Mouse (Mus musculus): ENCODE measurements around the gene Spint2.
"Not testable (repeated sequence)": the region's sequence is repeated elsewhere in the genome, so short reads cannot be mapped to it uniquely, and the experiment has no call there.

The Spint2 gene

DNA sequence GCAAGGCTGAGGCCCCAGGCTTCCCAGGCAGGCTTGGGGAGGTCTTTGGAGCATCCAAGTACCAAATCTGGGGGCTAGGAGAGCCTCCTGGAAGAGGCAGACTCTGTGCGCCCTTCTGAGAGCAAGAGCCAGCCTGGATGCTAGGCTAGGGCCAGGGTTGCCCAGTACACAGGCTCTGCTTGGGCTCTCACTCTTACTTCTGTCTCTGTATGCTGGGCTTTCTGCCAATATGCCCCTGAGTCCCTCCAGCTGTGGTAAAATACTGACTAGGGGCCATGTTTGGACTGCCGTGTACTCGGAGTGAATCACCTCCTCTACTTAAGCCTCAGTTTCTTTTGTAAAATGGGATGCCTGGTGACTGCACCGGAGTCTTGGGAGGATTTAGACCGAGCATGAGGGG, 35.7 kb downstream of the Spint2 start:
- DNase-seq (ENCODE audit: extremely low read depth, insufficient read length, low spot score), result no peak

GRCm38 (mm10) chr7:29244732-29245416, 36.8 kb downstream of the Spint2 start:
- peak; percentile 28 for DNase-seq (ENCODE audit: extremely low read depth, insufficient read length, low spot score)

DNA sequence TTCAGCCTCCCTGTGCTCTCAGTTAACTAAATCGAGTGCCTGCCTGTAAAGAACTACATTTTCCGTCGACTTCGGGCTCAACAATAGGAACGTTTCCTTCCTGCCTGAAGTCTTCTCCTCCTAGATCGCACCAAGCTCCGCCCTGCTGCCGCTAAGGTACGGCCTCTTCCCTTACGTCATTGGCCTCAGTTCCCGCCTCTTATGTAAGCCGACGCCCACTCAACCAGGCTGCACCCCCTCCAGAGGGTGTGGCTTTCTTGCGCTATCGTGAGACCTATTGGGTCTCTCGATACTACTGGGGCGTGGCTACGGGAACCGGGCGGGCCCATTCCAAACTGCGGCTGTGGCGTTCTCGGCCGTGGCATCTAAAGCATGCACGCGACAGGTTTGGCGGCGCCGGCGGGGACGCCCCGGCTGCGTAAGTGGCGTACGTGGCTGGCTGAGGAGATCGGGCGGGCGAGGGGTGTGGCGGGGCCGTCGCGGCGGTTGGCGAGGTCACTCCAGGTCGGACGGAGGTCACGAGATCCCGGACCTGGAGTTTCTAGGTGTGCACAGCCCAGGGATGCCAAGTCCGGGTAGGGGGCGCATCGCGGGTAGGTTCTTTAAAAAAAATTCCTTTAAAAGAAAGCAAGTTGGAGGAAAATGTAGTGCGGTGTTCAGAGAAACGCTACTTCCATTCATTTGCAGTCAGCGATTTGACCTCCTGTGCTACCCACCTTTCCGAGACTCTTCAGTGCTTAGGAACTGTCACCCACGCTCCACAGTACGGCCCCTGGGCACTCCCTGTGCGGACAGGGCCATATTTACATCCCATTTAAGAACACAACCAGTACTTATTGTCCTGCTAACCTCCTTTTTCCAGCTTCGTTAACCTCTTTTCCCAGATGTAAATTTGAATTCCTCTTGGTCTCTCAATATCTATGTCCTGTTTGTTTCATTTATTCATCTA, 43.4 kb downstream of the Spint2 start, which contains the start of gene Yif1b:
Yif1b (plus strand) TSS at position 311 of the 949 bp plus-strand sequence.
- peak; percentile 99 for DNase-seq (ENCODE audit: extremely low read depth, insufficient read length, low spot score)

GRCm38 (mm10) chr7:29237596-29237995, 44.1 kb downstream of the Spint2 start:
- not testable (repeated sequence) for DNase-seq (ENCODE audit: extremely low read depth, insufficient read length, low spot score)

GRCm38 (mm10) chr7:29236593-29236992, 45.1 kb downstream of the Spint2 start:
- DNase-seq (ENCODE audit: extremely low read depth, insufficient read length, low spot score), result no peak

DNA sequence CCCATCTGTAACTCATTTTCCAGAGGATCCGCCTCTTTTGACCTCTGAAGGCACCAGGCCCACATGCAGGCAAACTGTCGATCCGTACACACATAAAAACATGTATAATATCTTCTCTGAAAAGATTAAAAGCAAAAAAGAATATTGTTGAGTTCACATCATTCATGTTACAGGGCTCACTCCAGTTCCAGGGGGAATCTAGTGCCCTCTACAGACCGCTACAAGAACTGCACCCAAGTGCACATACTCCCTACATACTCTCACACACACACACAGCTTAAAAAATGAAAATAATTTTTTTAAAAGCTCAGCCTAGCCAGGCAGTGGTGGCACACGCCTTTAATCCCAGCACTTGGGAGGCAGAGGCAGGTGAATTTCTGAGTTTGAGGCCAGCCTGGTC, 47.1 kb downstream of the Spint2 start:
- no peak for DNase-seq (ENCODE audit: extremely low read depth, insufficient read length, low spot score)

GRCm38 (mm10) chr7:29233745-29234144, 48.0 kb downstream of the Spint2 start:
- peak; percentile 40 for DNase-seq (ENCODE audit: extremely low read depth, insufficient read length, low spot score)

DNA sequence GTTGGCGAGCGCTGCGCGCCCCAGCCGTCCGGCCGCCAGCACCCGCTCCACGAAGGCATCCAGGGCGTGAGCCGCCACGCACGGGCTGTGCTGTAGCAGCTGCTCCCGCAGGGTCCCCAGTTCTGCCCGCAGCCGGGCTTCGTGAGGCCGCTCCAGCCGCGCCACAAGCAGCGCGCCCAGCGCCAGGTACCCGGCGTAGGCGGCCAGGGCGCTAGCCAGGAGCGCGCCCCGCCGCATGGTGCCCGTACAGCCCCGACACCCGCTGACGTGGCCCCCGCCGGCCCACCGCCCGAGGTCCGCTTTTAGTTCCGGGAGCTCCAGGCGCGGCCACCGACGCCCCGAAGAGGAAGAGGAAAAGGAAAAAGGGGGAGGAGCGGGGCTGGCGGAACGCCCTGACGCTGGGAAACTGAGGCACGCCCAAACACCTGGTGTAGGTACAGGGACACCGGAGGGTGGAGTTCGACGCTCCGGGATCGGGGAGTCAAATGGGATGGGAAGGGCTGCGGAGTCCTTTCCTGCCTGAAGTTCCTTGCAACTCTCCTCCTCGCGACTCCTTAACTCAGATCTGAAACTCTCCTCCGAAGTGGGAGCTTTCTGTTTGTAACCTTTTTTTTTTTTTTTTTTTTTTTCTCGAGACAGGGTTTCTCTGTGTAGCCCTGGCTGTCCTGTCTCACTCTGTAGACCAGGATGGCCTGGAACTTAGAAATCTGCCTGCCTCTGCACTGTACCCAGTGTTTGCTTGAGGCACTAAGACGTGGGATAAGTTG, 49.3 kb downstream of the Spint2 start, which contains the start of gene Kcnk6:
Kcnk6 (minus strand) TSS at position 269 of the 767 bp plus-strand sequence.
- DNase-seq (ENCODE audit: extremely low read depth, insufficient read length, low spot score), result no peak

DNA sequence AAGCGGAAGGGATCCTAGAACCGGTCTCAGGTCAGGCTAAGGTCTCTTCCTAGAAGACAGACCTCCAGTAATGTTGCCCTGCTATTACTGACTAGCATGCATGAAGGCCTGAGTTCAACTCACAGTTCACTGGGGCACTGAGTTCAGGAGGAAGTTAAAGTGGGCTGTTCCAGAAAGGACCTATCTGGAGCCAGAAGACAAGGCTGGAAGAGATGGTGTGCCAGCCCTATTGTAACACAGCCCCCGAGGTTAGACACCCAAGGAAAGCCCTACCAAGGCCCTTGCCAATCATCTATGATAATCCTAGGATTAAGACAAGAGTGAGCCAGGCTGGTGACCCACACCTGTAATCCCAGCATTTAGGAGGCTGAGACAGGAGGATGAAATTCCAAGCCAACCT, 50.2 kb downstream of the Spint2 start:
- no peak for DNase-seq (ENCODE audit: extremely low read depth, insufficient read length, low spot score)

- DNase-seq (ENCODE audit: extremely low read depth, insufficient read length, low spot score), result no peak
Measured at GRCm38 (mm10) chr7:29230560-29230959, 51.2 kb downstream of the Spint2 start.

GRCm38 (mm10) chr7:29228202-29228601, 53.5 kb downstream of the Spint2 start:
- DNase-seq (ENCODE audit: extremely low read depth, insufficient read length, low spot score), result no peak

DNA sequence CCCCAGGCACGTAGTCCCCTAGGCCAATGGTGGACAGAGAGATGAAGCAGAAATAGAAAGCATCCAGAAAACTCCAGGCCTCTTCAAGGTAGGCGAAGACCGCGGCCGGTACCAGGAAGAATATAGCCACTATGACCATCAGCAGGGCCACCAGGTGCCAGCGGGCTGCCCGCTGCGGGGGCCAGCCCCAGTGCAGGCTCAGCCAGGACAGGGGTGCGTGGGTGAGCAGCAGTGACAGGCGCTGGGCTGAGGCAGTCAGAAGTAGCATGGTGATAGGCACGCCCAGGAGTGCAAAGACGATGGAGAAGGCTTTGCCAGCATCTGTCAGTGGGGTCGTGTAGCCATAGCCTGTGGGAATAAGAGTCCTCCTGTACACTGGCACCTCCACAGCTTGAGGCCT, 56.2 kb downstream of the Spint2 start:
- no peak for DNase-seq (ENCODE audit: extremely low read depth, insufficient read length, low spot score)

DNA sequence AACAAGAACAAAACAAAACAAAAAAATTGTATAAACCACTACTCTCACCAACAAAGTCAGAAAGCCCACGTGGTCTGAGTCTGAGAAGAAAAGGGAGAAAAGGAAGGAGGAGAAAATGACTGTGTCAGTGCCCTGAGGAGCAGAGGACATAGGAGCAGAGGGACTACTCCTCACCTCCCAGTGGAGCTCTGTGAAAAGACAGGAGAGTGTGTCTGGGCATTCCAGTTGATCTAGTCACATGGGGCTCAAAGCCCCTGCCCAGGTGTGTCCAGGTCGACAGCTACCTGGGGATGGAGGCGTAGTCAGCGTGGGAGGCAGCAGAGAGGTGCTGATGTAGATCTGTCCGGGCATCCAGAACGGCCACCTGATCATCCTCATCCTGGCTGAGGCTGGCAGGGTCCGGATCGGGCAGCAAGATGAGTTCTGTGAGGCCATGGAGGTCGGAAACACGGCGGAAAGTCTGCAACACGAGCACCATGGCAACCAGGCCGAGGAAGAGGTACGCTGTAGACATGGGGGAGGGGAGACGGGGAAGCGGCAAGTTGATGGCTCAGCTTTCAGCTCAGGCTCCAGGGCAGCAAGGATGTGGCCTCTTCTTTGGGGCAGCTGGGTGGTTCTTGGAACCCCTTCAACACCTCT, 56.8 kb downstream of the Spint2 start:
- no peak for DNase-seq (ENCODE audit: extremely low read depth, insufficient read length, low spot score)

DNA sequence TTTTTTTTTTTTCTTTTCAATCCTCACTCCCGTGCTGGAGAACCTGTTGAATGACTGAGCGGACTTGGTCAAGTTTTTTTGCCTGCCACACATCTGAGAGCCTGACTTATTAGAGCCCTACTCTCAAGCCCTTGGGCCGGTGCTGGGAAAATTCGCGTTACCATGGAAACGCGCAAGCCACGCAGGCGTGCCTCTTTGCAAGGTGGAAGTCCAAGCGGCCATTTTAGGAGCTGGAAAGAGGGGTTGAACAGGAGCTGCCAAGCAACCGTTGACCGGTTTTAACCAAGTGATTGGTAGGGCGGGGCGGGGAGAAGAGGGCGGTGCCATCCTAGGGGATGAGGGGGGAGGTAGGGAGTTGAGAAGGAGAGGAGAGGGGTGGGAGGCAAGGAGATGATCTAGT, 66.9 kb downstream of the Spint2 start:
- DNase-seq (ENCODE audit: extremely low read depth, insufficient read length, low spot score), result no peak

GRCm38 (mm10) chr7:29214236-29214635, 67.5 kb downstream of the Spint2 start:
- no peak for DNase-seq (ENCODE audit: extremely low read depth, insufficient read length, low spot score)

DNA sequence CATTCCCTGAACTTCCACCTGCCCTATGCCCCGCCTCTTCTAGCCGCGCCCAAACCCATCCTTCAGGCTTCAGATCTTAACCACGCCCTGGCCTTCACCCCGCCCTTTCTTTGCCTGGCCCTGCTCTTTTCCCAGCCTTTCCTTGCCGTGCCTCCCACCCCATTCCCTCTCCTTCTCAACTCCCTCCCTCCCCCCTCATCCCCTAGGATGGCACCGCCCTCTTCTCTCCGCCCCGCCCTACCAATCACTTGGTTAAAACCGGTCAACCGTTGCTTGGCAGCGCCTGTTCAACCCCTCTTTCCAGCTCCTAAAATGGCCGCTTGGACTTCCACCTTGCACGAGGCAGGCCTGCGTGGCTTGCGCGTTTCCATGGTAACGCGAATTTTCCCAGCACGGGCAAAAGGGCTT, 68.0 kb downstream of the Spint2 start, which contains the start of gene Catsperg1:
Catsperg1 (minus strand) TSS at position 361 of the 408 bp plus-strand sequence.
- DNase-seq (ENCODE audit: extremely low read depth, insufficient read length, low spot score), result no peak

DNA sequence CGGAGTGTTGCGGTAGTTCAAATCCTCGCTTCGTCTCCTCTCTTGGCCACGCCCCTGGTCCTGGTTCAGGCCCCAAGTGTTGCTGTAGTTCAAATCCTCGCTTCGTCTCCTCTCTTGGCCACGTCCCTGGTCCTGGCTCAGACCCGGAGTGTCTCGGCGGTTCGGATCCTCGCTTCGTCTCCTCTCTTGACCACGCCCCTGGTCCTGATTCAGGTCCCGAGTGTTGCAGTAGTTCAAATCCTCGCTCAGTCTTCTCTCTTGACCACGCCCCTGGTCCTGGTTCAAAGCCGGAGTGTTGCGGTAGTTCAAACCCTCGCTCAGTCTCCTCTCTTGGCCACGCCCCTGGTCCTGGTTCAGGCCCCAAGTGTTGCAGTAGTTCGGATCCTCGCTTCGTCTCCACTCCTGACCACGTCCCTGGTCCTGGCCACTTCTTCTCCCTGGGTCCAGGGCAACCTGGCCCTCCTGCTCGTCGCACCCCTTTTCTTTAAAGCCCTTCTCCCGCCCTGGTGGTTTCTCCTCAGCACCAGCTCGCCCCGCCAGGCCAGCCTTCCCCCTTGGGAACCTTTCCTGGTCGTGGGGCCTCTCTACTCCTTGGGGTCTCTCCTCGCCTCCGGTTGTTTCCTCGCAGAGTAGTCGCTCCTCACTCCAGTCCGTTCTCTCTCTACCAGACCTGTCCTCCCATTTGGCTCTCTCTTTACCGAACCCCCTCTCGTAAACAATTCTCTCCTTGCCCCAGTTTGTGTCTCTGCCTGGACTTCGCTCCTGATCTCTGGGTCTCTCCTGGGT, 68.7 kb downstream of the Spint2 start:
- DNase-seq (ENCODE audit: extremely low read depth, insufficient read length, low spot score), result not testable (repeated sequence)

DNA sequence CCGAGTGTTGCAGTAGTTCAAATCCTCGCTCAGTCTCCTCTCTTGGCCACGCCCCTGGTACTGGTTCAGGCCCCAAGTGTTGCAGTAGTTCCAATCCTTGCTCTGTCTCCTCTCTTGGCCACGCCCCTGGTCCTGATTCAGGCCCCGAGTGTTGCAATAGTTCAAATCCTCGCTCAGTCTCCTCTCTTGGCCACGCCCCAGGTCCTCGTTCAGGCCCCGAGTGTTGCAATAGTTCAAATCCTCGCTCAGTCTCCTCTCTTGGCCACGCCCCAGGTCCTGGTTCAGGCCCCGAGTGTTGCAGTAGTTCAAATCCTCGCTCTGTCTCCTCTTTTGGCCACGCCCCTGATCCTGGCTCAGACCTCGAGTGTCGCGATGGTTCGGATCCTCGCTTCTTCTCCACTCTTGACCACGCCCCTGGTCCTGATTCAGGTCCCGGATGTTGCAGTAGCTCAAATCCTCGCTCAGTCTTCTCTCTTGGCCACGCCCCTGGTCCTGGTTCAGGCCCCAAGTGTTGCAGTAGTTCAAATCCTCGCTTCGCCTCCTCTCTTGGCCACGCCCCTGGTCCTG, 69.4 kb downstream of the Spint2 start:
- DNase-seq (ENCODE audit: extremely low read depth, insufficient read length, low spot score), result no peak

Measured in 3134 (cell line).